Mouse (Mus musculus) heart, embryonic 12.5 days (tissue): ENCODE results near the gene Mtap. TPM values are rescaled to one million over a fixed set of nuclear protein-coding genes. Genes with fewer than 3 reads are reported as not detected.

Experiments used
- ATAC-seq: fragments of 200-750 bp; cut with Nextera tagmentation; 2 replicates; pipeline ENCODE4 v1.8.0; 2017; ENCODE audit warnings: moderate TSS enrichment, moderate library complexity; ENCODE audit not compliant: insufficient number of reproducible peaks, low FRiP score
- H3K27ac ChIP-seq: fragments of 300-500 bp; sonication (generic); 2 replicates; pipeline ENCODE4 v1.5.1; 2016; ENCODE audit warnings: mild to moderate bottlenecking, moderate library complexity; ENCODE audit not compliant: poor library complexity, severe bottlenecking
- H3K27me3 ChIP-seq: fragments of 300-500 bp; sonication (generic); replicated peaks from 2 replicates; pipeline ENCODE4 v1.6.1; 2016; ENCODE audit warnings: mild to moderate bottlenecking, moderate library complexity
- H3K36me3 ChIP-seq: fragments of 300-500 bp; sonication (generic); 2 replicates; pipeline ENCODE4 v1.6.1; 2016; ENCODE audit warnings: mild to moderate bottlenecking, moderate library complexity
- H3K4me1 ChIP-seq: fragments of 300-500 bp; sonication (generic); replicated peaks from 2 replicates; pipeline ENCODE4 v1.6.1; 2016; ENCODE audit warnings: mild to moderate bottlenecking
- H3K4me2 ChIP-seq: fragments of 300-500 bp; sonication (generic); 2 replicates; pipeline ENCODE4 v1.6.1; 2016; ENCODE audit warnings: mild to moderate bottlenecking, moderate library complexity
- H3K4me3 ChIP-seq: fragments of 300-500 bp; sonication (generic); 2 replicates; pipeline ENCODE4 v1.5.1; 2016; ENCODE audit warnings: mild to moderate bottlenecking
- H3K9ac ChIP-seq: fragments of 300-500 bp; sonication (generic); 2 replicates; pipeline ENCODE4 v1.6.1; 2016; ENCODE audit warnings: mild to moderate bottlenecking, moderate library complexity
- H3K9me3 ChIP-seq: fragments of 300-500 bp; sonication (generic); replicated peaks from 2 replicates; pipeline ENCODE4 v1.6.1; 2016; ENCODE audit warnings: mild to moderate bottlenecking, moderate library complexity
- WGBS: fragments of 180-500 bp; shearing (Covaris S2); methylation state at CpG from one replicate; pipeline ENCODE4 v1.1.7; 2016; 5-methylcytosine and 5-hydroxymethylcytosine counted together
- polyA plus RNA-seq: library from polyadenylated mRNA; unstranded; fragments of >200 nt; fragmentation: Nextera tagmentation; extraction: Ambion mirVana; gene quantifications from 2 replicates; pipeline ENCODE4 v1.2.1, GENCODE M21; 2016

Mtap gene
- polyA plus RNA-seq, 1 experiment from 2014 or later, result 72.8 TPM

GRCm38 (mm10) chr4:89212178-89212577 is 75.3 kb downstream of the Mtap start:
- WGBS, result 60% methylated on average over 3 of the region's 3 CpGs
- no peaks in the 10 kb centered on the region for H3K9me3 ChIP-seq
- H3K4me2 ChIP-seq, result no peak overlapping the region
- H3K4me3 ChIP-seq, result no peak overlapping the region
- no peak overlapping the region for H3K9ac ChIP-seq
- H3K36me3 ChIP-seq, result no peaks in the 10 kb centered on the region
- H3K4me1 ChIP-seq, result no peaks in the 10 kb centered on the region
- H3K27me3 ChIP-seq, result no peaks in the 10 kb centered on the region
- no peak for ATAC-seq
- H3K27ac ChIP-seq, result no peak overlapping the region

Other genes starting within 250 kb of the Mtap start
- gene Cdkn2a, start 157.5 kb downstream of the Mtap start, polyA plus RNA-seq, result not detected in 2 replicates
- gene Cdkn2b, start 173.9 kb downstream of the Mtap start, polyA plus RNA-seq, result 1.8 and 2.7 TPM in 2 replicates